Mouse (Mus musculus): Measurements from ENCODE around the gene Calml3. TPM values are rescaled to one million over a fixed set of nuclear protein-coding genes. Genes with fewer than 3 reads are reported as not detected.

The Calml3 gene
- polyA plus RNA-seq (2012; rRNA removed): 20.2 and 21.6 TPM in 2 replicates

GRCm38 (mm10) chr13:3804186-3804585 lies at the start of gene Calml3:
Calml3 (minus strand) TSS chr13:3804316.

GRCm38 (mm10) chr13:3837312-3837807 lies 33.2 kb upstream of the Calml3 start, which contains the start of gene Calm4:
Calm4 (plus strand) TSS chr13:3837757.

Other genes starting within 250 kb of the Calml3 start
- 0.26 and 0.42 TPM in 2 replicates for gene Fam208b, start 193.2 kb downstream of the Calml3 start, polyA plus RNA-seq (2012; rRNA removed)
- 19.7 and 24.0 TPM in 2 replicates for gene Asb13, start 170.3 kb downstream of the Calml3 start, polyA plus RNA-seq (2012; rRNA removed)
- 4.5 TPM in 2 replicates for gene Calm4, start 33.4 kb upstream of the Calml3 start, polyA plus RNA-seq (2012; rRNA removed)
- gene Calm5, start 49.9 kb upstream of the Calml3 start, polyA plus RNA-seq (2012; rRNA removed): not detected in 2 replicates
- gene Net1, start 113.9 kb upstream of the Calml3 start, polyA plus RNA-seq (2012; rRNA removed): 8.1 and 9.6 TPM in 2 replicates
- 0.05 TPM in 1 of 2 replicates, not detected in the other for gene Tubal3, start 114.0 kb upstream of the Calml3 start, polyA plus RNA-seq (2012; rRNA removed)
- not detected in 2 replicates for gene Ucn3, start 141.0 kb upstream of the Calml3 start, polyA plus RNA-seq (2012; rRNA removed)
- gene Akr1c14, start 244.7 kb upstream of the Calml3 start, polyA plus RNA-seq (2012; rRNA removed): 1.3 and 3.0 TPM in 2 replicates

All from stomach, adult 2 months (tissue).